Comparison of ENCODE assay signal across 9 mouse cellular contexts in the genomic region with DNA sequence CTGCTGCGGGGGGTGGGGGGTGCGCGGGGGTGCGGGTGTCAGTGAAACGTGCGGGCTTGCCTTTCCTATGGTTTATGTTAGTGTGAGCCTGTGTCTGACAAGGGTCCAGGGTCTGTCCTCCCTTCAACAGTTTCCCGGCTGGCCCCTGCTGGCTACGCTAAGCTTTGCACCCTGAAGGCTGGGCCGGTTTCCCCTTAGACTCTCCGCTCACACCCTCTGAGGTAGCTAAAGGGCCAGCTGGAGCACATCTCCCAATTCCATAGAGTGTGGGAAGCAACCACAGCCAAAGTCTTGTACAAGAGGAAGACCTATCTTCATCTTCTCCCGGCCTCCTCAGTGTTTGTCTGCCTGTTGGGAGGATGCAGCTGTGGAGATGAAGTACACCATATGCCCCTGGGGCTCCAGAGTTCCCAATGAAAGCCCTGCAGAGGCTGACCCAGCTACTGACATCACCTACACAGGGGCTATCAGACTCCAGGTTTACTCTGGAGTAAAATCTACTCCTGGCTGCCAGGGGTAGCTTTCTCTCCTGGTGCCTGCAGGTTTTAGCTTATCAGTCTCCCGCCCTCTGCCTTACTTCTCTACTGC. TPM values are rescaled to one million over a fixed set of nuclear protein-coding genes. Genes with fewer than 3 reads are reported as not detected.
A peak's percentile ranks its signal among the peaks of the same experiment; 100 is the strongest.
DNase-seq lines count a peak whose midpoint lies in the region; ATAC-seq and TF ChIP-seq lines count a peak whose summit lies in the region.
"Had no signal": no experiment of that assay in that cellular context is flagged by ENCODE, and none has a peak within 500 bp of the region (broad histone marks: within the 10 kb centered on the region; RNA-seq: fewer than 3 reads in every experiment).

No protein-coding gene starts in this region.

- no peak overlapping the region for H3K9ac ChIP-seq in forebrain, embryonic 11.5 days (ENCODE audit: low read length)
- H3K9ac ChIP-seq in forebrain, embryonic 15.5 days (replicated peaks), result no peak overlapping the region
- no peak overlapping the region for H3K9ac ChIP-seq in kidney, embryonic 16.5 days (replicated peaks; ENCODE audit: low read length)
- no peak overlapping the region; the same call in 1 of the 2 replicates for H3K9ac ChIP-seq in ES-Bruce4 (ENCODE audit: low read depth, poor library complexity, severe bottlenecking)
- H3K9ac ChIP-seq in limb, embryonic 11.5 days (ENCODE audit: low read length), result no peak overlapping the region

- 34% methylated on average over 12 of the region's 12 CpGs for WGBS in forebrain, embryonic 11.5 days
- whole genome bisulfite sequencing in forebrain, embryonic 15.5 days, result 38% methylated on average over 12 of the region's 12 CpGs
- 27% methylated on average over 12 of the region's 12 CpGs for WGBS in kidney, embryonic 16.5 days
- 32% methylated on average over 12 of the region's 12 CpGs for WGBS in limb, embryonic 11.5 days

- DNase-seq in forebrain, embryonic 11.5 days (ENCODE audit: low spot score), result peak; percentile 52
- no peak for DNase-seq in kidney, postnatal 25 days
- peak; percentile 36 for DNase-seq in limb, embryonic 11.5 days (ENCODE audit: low spot score)
- no peak for DNase-seq in gastrocnemius, postnatal 25 days
- DNase-seq in adrenal gland, adult 8-10 months, result no peak
- DNase-seq: cerebellum, postnatal 10 days had no signal

- H3K27me3 ChIP-seq in forebrain, embryonic 11.5 days (ENCODE audit: control insufficient read depth, insufficient read depth, low read length), result no peaks in the 10 kb centered on the region
- H3K27me3 ChIP-seq in forebrain, embryonic 15.5 days, result no peaks in the 10 kb centered on the region
- no peaks in the 10 kb centered on the region for H3K27me3 ChIP-seq in kidney, embryonic 16.5 days (ENCODE audit: insufficient read depth, low read length)
- no peaks in the 10 kb centered on the region for H3K27me3 ChIP-seq in ES-Bruce4 (ENCODE audit: control insufficient read depth, insufficient read depth, low read length, poor library complexity, severe bottlenecking)
- H3K27me3 ChIP-seq in limb, embryonic 11.5 days (ENCODE audit: control insufficient read depth, insufficient read depth, low read length), result no peaks in the 10 kb centered on the region

- ATAC-seq in forebrain, embryonic 11.5 days (replicated peaks; ENCODE audit: low FRiP score), result peak; percentile 72; the same call in 1 of the 2 replicates
- no peak for ATAC-seq in forebrain, embryonic 15.5 days (replicated peaks)
- ATAC-seq in kidney, embryonic 16.5 days (ENCODE audit: low FRiP score, low TSS enrichment), result peak; percentile 85
- 0 out of 2 replicates have a peak, but pooled peaks have one; percentile 35 for ATAC-seq in limb, embryonic 11.5 days (ENCODE audit: insufficient number of reproducible peaks, low FRiP score, low TSS enrichment, low read depth)

- no peaks in the 10 kb centered on the region for H3K4me1 ChIP-seq in forebrain, embryonic 11.5 days (replicated peaks; ENCODE audit: control insufficient read depth, insufficient read depth, low read length)
- H3K4me1 ChIP-seq in forebrain, embryonic 15.5 days, result no peaks in the 10 kb centered on the region
- no peaks in the 10 kb centered on the region; the same call in 1 of the 2 replicates for H3K4me1 ChIP-seq in kidney, embryonic 16.5 days (ENCODE audit: insufficient read depth, low read length)
- no peaks in the 10 kb centered on the region for H3K4me1 ChIP-seq in ES-Bruce4 (ENCODE audit: control insufficient read depth, insufficient read depth, low read length)
- no peaks in the 10 kb centered on the region for H3K4me1 ChIP-seq in limb, embryonic 11.5 days (ENCODE audit: control insufficient read depth, insufficient read depth, low read length)

- TF ChIP-seq CTCF in ES-Bruce4 (IDR thresholded peaks at IDR 0.05; ENCODE audit: low read depth, low read length), result peak; percentile 9

- no peak for TF ChIP-seq POLR2A in ES-Bruce4 (IDR thresholded peaks at IDR 0.05; ENCODE audit: insufficient read depth, low read length)

- no peak overlapping the region for H3K4me3 ChIP-seq in forebrain, embryonic 11.5 days (ENCODE audit: low read depth, low read length)
- H3K4me3 ChIP-seq in forebrain, embryonic 15.5 days, result no peak overlapping the region
- no peak overlapping the region for H3K4me3 ChIP-seq in kidney, embryonic 16.5 days (ENCODE audit: low read length)
- H3K4me3 ChIP-seq in ES-Bruce4 (ENCODE audit: low read depth, low read length), result no peak overlapping the region
- H3K4me3 ChIP-seq in limb, embryonic 11.5 days (ENCODE audit: low read depth, low read length), result no peak overlapping the region

- H3K27ac ChIP-seq in forebrain, embryonic 11.5 days (ENCODE audit: low read depth, low read length), result no peak overlapping the region
- H3K27ac ChIP-seq in forebrain, embryonic 15.5 days (replicated peaks), result no peak overlapping the region
- H3K27ac ChIP-seq in kidney, embryonic 16.5 days (ENCODE audit: low read length), result no peak overlapping the region
- H3K27ac ChIP-seq in ES-Bruce4 (ENCODE audit: insufficient read depth, low read length), result 0 out of 2 replicates have a peak overlapping the region, but pooled peaks have one; percentile 13
- no peak overlapping the region for H3K27ac ChIP-seq in limb, embryonic 11.5 days (replicated peaks; ENCODE audit: low read depth, low read length)

- H3K36me3 ChIP-seq in forebrain, embryonic 11.5 days (ENCODE audit: control insufficient read depth, insufficient read depth, low read length), result no peaks in the 10 kb centered on the region
- no peaks in the 10 kb centered on the region for H3K36me3 ChIP-seq in forebrain, embryonic 15.5 days
- no peaks in the 10 kb centered on the region for H3K36me3 ChIP-seq in kidney, embryonic 16.5 days (ENCODE audit: insufficient read depth, low read length)
- H3K36me3 ChIP-seq in ES-Bruce4 (ENCODE audit: control insufficient read depth, insufficient read depth, low read length, poor library complexity, severe bottlenecking), result no peaks in the 10 kb centered on the region
- H3K36me3 ChIP-seq in limb, embryonic 11.5 days (ENCODE audit: control insufficient read depth, insufficient read depth, low read length), result no peaks in the 10 kb centered on the region

- H3K4me2 ChIP-seq in forebrain, embryonic 11.5 days (ENCODE audit: low read depth, low read length, severe bottlenecking), result no peak overlapping the region
- H3K4me2 ChIP-seq in forebrain, embryonic 15.5 days (replicated peaks), result no peak overlapping the region
- no peak overlapping the region for H3K4me2 ChIP-seq in kidney, embryonic 16.5 days (replicated peaks; ENCODE audit: low read depth, low read length)
- no peak overlapping the region for H3K4me2 ChIP-seq in limb, embryonic 11.5 days (ENCODE audit: low read depth, severe bottlenecking)

- no peak for TF ChIP-seq EP300 in ES-Bruce4 (IDR thresholded peaks at IDR 0.05; ENCODE audit: insufficient read depth, low read depth, low read length)

- H3K9me3 ChIP-seq in forebrain, embryonic 11.5 days (ENCODE audit: control insufficient read depth, low read length), result no peaks in the 10 kb centered on the region
- no peaks in the 10 kb centered on the region for H3K9me3 ChIP-seq in forebrain, embryonic 15.5 days
- H3K9me3 ChIP-seq in kidney, embryonic 16.5 days (ENCODE audit: low read length), result no peaks in the 10 kb centered on the region
- no peaks in the 10 kb centered on the region for H3K9me3 ChIP-seq in ES-Bruce4 (replicated peaks; ENCODE audit: control insufficient read depth, insufficient read depth, low read length, poor library complexity, severe bottlenecking)
- H3K9me3 ChIP-seq in limb, embryonic 11.5 days (ENCODE audit: control insufficient read depth, low read length), result no peaks in the 10 kb centered on the region

RNA-seq across cellular contexts. Expression of a gene that starts 19.5 kb away (rescaled TPM):
- 12.4 and 12.7 TPM in 2 replicates for polyA plus RNA-seq in forebrain, embryonic 11.5 days (2014; fragmentation: Nextera tagmentation; extraction: Ambion mirVana)
- 8.5 and 12.4 TPM in 2 replicates for polyA plus RNA-seq in forebrain, embryonic 15.5 days (2015; fragmentation: Nextera tagmentation; extraction: Ambion mirVana)
- 32.5 and 37.7 TPM in 2 replicates for polyA plus RNA-seq in kidney, embryonic 16.5 days (2015; fragmentation: Nextera tagmentation; extraction: Ambion mirVana)
- 8.2 and 11.0 TPM in 2 replicates for polyA plus RNA-seq in ES-Bruce4 (2011; ENCODE audit: insufficient read depth, insufficient read length, low read depth, missing spikeins)
- polyA plus RNA-seq in limb, embryonic 11.5 days (2014; fragmentation: Nextera tagmentation; extraction: Ambion mirVana), result 19.5 and 19.9 TPM in 2 replicates
- total RNA-seq in gastrocnemius, postnatal 25 days (2021), result 10 to 100 TPM in 1 of 2 experiments, 1 to 10 TPM in 1; 9.4 to 14.2 TPM
- 10 to 100 TPM; 24.0 to 37.4 (median 31.6) TPM for total RNA-seq in adrenal gland, adult 8-10 months (2022)

Comparison
In these comparisons a context has a peak if more than half of its experiments do, and no peak if none do; other contexts are left out.
1. DNase-seq: peak in forebrain, embryonic 11.5 days (single experiment) and limb, embryonic 11.5 days (single experiment); none in kidney, postnatal 25 days (0 of 2), gastrocnemius, postnatal 25 days (single experiment) and adrenal gland, adult 8-10 months (single experiment).